Mouse (Mus musculus) spleen, adult 2 months (tissue): ENCODE results near the gene Zfp420.

Experiments
- CTCF ChIP-seq: fragments of 200-500 bp; IDR thresholded peaks from 2 replicates; pipeline ENCODE4 v1.5.1; 2011; ENCODE audit warnings: mild to moderate bottlenecking, inconsistent platforms; ENCODE audit not compliant: insufficient read depth, insufficient read length, insufficient replicate concordance; ENCODE audit errors: extremely low read depth
- POLR2A ChIP-seq: fragments of 200-500 bp; IDR thresholded peaks from 2 replicates; pipeline ENCODE4 v1.6.1; 2011; ENCODE audit warnings: low read depth, low read length, inconsistent platforms

DNA sequence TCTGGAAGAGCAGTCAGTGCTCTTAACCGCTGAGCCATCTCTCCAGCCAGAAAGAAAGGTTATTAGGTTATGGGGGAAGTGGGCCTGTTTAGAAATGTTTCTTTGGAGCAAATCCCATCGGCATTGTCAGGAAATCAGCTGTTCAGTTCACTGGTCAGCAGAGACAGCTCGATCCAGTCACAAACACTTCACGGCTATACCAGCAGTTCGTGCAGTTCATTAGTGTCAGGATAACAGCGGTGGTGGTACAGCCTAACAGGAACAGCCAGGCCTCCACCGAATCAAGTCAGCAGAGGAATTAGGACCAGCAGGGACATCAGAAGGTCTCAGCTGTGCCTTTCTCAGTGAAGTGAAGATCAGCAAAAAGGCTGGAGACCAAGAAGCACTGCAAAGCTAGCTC, 21.1 kb downstream of the Zfp420 start:
- TF ChIP-seq CTCF (no peak), POLR2A (no peak)
